Mouse (Mus musculus): ENCODE results near the gene Srrm4.

Srrm4 gene

GRCm38 (mm10) chr5:116591346-116592048 is at the start of gene Srrm4:
Srrm4 (minus strand) TSS chr5:116591817.
- DNase-seq, result no peak

DNA sequence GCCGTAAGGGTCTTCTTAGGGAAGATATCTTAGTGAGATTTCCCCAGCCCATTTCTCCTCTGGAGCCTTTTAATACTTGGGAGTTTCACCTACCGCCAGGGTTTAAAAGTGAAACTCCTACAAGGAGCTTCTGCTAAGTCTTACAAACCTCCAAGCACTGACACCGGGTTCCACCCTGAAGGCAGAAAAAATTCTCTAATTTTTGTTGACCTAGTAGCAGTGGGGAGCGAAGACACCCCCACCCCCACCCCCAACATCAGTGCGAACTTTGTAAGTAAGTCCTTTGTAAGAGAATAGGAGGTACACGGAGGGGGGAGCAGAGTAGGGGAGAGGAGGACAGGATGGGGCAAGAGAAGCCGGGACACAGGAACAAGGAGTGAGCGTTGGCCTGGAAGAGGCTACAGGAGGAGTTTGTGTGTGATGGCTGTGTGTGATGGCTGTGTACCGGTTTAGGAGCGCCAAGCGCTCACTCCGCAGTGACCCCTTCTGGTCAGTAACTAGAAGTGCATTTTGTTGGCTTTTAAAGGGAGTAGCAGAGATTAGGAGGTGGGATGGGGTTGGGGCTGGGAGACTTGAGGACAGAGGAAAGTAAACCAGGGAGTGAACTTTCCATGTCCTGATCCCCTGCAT is 1.3 kb upstream of the Srrm4 start:
- no peak for DNase-seq

- DNase-seq, result no peak
Measured at GRCm38 (mm10) chr5:116592049-116592800, 608 bp upstream of the Srrm4 start.

- no peak for DNase-seq
Measured at GRCm38 (mm10) chr5:116590698-116591097, 919 bp downstream of the Srrm4 start.

DNA sequence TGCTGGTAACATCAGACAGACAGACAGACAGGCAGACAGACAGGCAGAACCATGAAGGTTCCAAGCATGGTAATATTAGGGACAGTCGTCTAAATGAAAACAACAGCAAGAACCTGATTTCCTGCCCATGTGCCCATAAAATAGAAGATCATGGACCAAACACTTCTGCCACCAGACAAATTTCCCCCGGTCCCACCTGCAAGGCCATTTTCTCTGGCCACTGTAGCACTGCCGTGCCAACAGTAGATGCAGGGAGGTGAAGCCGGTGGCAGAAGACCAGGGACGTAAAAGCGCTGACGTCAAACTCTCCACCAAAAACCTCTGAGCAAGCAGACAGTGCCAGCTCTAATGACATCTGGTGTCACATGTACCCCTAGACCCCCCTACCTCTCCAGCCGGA is 2.0 kb downstream of the Srrm4 start:
- DNase-seq, result no peak

- DNase-seq, result no peak
Measured at GRCm38 (mm10) chr5:116588836-116589235, 2.8 kb downstream of the Srrm4 start.

DNA sequence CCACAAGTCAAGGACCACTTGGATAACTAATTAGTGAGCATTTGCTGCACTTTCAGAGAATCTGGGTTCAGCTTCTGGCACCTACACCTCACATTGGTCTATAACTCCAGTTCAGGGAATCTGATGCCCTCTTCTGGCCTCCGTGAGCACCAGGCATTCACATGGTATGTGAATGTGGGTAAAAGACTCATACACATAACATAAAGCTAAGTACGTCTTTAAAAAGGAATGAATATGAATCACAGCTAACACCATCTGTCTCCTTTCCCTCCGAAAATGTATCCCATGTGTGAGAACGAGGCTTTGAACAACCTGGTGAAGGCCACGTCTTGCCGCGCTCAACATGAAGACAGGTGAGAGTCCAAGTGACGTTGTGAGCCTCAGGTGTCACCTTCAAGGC is 12.1 kb downstream of the Srrm4 start:
- DNase-seq, result no peak

GRCm38 (mm10) chr5:116577082-116577481 is 14.5 kb downstream of the Srrm4 start:
- DNase-seq, result no peak

DNA sequence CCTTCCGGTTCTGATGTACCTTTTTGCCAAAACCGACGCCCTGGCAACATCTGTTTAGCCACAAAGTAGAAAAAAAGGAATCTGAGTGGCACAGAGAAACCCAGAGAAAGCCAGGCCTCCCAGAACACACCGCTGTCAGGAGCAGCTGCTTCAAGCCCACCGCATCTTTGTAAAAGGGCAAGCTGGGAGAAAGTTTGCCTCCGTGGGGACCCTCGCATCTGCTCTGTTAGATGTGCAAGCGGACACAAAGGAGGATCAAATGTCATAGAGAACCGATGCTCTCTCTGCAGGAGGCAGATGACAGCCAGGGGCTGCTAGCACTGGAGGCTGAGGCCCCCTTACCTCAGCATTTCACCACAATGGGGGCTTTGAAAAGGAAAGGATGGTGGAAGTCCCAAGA is 18.3 kb downstream of the Srrm4 start:
- no peak for DNase-seq

GRCm38 (mm10) chr5:116571936-116572335 is 19.7 kb downstream of the Srrm4 start:
- DNase-seq, result no peak

GRCm38 (mm10) chr5:116571232-116571861 is 20.3 kb downstream of the Srrm4 start:
- DNase-seq, result no peak

GRCm38 (mm10) chr5:116570566-116570965 is 21.1 kb downstream of the Srrm4 start:
- no peak for DNase-seq

DNA sequence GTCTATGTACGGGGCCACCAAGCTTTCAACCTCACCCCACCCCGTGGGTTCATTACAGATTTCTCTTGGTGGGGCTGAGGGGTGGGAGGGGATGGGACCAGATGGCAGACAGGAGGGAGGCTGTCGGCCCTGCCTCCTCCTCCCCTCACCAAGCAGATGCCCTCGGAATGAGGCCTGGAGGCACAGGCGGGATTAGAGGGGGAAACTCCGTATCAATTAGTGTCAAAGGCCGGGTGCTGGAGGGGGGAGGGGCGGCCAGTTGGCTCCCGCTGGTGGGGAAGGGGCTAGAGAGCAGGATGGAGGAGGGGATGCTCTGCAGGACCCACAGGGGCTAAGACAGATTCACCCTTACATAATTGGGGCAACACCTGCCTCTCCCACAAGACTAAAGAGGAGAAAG is 22.0 kb downstream of the Srrm4 start:
- DNase-seq, result no peak

- DNase-seq, result no peak
Measured at GRCm38 (mm10) chr5:116568050-116568449, 23.6 kb downstream of the Srrm4 start.

- DNase-seq, result no peak
Measured at GRCm38 (mm10) chr5:116567298-116567697, 24.3 kb downstream of the Srrm4 start.

DNA sequence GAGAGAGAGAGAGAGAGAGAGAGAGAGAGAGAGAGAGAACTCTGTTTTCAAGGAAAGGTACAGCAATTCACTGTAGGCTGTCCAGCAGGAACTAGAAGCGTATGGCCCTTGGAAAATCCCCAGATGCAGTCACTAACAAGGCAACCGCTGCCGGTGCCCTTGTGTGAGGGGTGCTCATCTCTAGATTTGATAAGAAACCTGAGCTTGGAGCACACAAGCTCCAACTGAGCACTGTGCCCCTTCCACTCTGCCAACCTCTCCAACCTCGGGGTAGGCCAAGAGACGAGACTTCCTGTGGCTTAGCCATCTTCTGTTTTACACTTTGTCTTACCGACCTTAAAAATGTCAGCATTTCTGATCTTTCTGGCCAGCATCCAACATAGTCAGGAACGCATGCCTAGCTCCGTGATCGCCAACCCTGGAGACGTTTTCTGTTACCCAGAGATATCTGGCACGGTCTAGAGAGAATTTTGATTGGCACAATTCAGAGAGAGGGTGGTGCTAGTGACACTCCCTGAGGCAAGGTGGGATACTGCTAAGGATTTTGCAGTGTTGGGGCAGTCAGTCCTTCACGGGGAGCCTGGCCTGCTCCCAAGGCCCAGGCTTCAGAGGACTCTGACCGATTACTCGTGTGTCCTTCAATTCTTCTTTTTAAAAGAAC is 25.1 kb downstream of the Srrm4 start:
- DNase-seq, result no peak

DNA sequence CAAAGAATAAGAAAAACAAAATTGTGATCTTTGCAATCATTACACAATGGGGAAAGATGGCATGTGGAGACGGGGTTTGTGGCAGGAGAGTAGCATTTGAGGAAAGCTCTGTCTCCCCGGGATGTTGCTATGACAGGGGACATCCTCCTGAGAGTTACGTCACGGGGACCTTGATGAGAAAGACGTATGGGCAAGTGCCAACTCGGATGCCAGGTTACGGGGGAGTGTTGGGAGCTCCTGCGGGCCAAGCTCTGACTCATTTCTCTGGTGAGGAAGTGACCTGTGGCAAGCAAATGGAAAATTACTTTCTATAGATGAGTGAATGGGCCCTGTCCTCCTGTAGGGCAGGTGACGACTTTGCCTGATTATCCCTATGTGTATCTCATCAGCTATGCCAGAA is 26.0 kb downstream of the Srrm4 start:
- DNase-seq, result no peak

- DNase-seq, result no peak
Measured at GRCm38 (mm10) chr5:116564391-116564790, 27.2 kb downstream of the Srrm4 start.

GRCm38 (mm10) chr5:116563713-116564112 is 27.9 kb downstream of the Srrm4 start:
- DNase-seq, result no peak

DNA sequence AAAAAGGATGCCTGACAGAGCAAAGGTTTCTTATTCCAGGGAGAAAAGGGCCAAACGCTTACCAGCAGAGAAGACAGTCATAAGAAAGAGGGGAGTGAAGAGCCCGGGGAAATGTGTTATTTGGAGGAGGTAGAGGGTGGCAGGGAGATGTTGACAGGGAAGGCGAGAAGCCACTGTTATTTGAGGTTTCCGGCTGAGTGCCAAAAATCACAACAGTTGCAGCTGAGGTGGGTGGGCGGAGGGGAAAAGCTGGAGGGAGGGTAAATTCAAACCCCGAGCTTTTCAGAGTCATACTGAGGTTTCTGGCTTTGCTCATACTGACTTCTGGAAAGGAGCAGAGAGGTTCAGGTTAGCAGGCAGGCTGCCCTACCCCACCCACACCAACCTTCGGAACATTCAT is 32.5 kb downstream of the Srrm4 start:
- DNase-seq, result no peak

DNA sequence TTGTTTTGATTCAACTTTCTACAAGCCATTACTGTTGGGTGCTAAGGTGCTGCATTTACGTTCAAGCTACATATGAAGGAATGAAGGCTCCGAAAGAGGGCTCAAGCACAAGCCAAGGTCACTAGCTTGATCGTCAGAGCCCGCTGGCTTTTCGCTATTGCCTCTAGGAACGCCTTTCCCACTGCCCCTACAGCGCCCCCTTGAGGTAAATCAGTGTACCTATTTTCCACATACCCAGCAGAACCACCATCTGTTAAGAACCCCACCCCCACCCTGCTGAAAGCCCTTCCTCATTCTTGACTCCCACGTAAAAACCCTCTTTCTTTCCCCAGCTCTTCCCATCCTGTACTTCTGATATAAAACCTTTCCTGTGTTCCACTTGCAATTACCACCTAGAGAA is 35.0 kb downstream of the Srrm4 start:
- DNase-seq, result no peak

DNA sequence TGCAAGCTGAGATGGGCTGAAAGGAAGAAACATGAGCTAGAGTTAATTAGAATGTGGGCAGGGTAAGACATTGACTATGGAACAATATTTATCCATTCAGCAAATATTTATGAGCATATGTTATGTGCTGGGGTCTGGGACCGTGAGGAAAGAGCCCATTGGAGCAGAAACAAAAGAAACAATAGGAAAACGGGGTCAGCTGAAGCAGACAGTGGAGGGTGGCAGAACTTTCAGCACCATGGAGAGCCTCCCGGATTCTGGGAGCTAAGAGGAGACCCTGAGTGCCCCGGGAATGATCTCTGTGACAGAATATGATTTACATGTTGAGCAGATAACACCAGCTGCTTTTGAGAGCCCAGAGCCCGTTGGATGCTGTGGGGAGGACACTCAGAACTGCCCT is 37.7 kb downstream of the Srrm4 start:
- DNase-seq, result no peak

GRCm38 (mm10) chr5:116553106-116553505 is 38.5 kb downstream of the Srrm4 start:
- no peak for DNase-seq
